ENCODE assay signal across 13 mouse cellular contexts in genomic region chr4:137819487-137819886, GRCm38 (mm10). TPM values are rescaled to one million over a fixed set of nuclear protein-coding genes. Genes with fewer than 3 reads are reported as not detected.
DNase-seq lines count a peak whose midpoint lies in the region; ATAC-seq and TF ChIP-seq lines count a peak whose summit lies in the region.
"Had no signal": no experiment of that assay in that cellular context is flagged by ENCODE, and none has a peak within 500 bp of the region (broad histone marks: within the 10 kb centered on the region; RNA-seq: fewer than 3 reads in every experiment).

No protein-coding gene starts in this region.

- peak; percentile 45; the same call in 1 of the 2 replicates for TF ChIP-seq EP300 in lung, postnatal 0 days (IDR thresholded peaks at IDR 0.05)

- ATAC-seq in hindbrain, embryonic 13.5 days (ENCODE audit: low FRiP score) = peak; percentile 63; the same call in 1 of the 2 replicates
- ATAC-seq in lung, postnatal 0 days = peak; percentile 74

- H3K4me2 ChIP-seq in hindbrain, embryonic 13.5 days = no peak overlapping the region
- H3K4me2 ChIP-seq in lung, postnatal 0 days (replicated peaks; ENCODE audit: low read depth, low read length) = no peak overlapping the region
- H3K4me2 ChIP-seq: heart, embryonic 13.5 days; liver, embryonic 15.5 days had no signal

- H3K9me3 ChIP-seq in hindbrain, embryonic 13.5 days = no peaks in the 10 kb centered on the region
- no peaks in the 10 kb centered on the region; the same call in 1 of the 2 replicates for H3K9me3 ChIP-seq in hindbrain, embryonic 10.5 days
- no peaks in the 10 kb centered on the region for H3K9me3 ChIP-seq in lung, postnatal 0 days (ENCODE audit: low read length)
- H3K9me3 ChIP-seq: heart, embryonic 13.5 days; liver, embryonic 15.5 days had no signal

- no peak overlapping the region for H3K4me3 ChIP-seq in hindbrain, embryonic 13.5 days
- no peak overlapping the region for H3K4me3 ChIP-seq in hindbrain, embryonic 10.5 days
- no peak overlapping the region for H3K4me3 ChIP-seq in lung, postnatal 0 days (ENCODE audit: low read depth, low read length)
- H3K4me3 ChIP-seq: erythroblast, embryonic 14.5 days; heart, embryonic 13.5 days; liver, embryonic 15.5 days had no signal

- 46% methylated on average over 2 of the region's 2 CpGs for WGBS in hindbrain, embryonic 13.5 days
- 94% methylated on average over 2 of the region's 2 CpGs for WGBS in hindbrain, embryonic 10.5 days
- WGBS in lung, postnatal 0 days = 60% methylated on average over 2 of the region's 2 CpGs

- H3K36me3 ChIP-seq in hindbrain, embryonic 13.5 days = no peaks in the 10 kb centered on the region
- H3K36me3 ChIP-seq in hindbrain, embryonic 10.5 days = no peaks in the 10 kb centered on the region
- no peaks in the 10 kb centered on the region for H3K36me3 ChIP-seq in lung, postnatal 0 days (ENCODE audit: insufficient read depth, low read length)
- H3K36me3 ChIP-seq: heart, embryonic 13.5 days; liver, embryonic 15.5 days had no signal

- H3K4me1 ChIP-seq in hindbrain, embryonic 13.5 days (replicated peaks) = no peaks in the 10 kb centered on the region
- 0 out of 2 replicates have a peak, but pooled peaks cover 6% of the 10 kb centered on the region for H3K4me1 ChIP-seq in hindbrain, embryonic 10.5 days (replicated peaks)
- H3K4me1 ChIP-seq in lung, postnatal 0 days (ENCODE audit: insufficient read depth, low read depth, low read length) = no peaks in the 10 kb centered on the region
- H3K4me1 ChIP-seq: heart, embryonic 13.5 days; liver, embryonic 15.5 days had no signal

- no peak for DNase-seq in hindbrain, embryonic 10.5 days (ENCODE audit: low spot score)
- DNase-seq in 416B (ENCODE audit: low read depth) (peak; percentile 12), R1 (ENCODE audit: low read depth, low spot score) (peak; percentile 59)
- peak; percentile 67 for DNase-seq in lung, postnatal 0 days (ENCODE audit: low spot score)
- no peak for DNase-seq in frontal cortex, postnatal 36 days (ENCODE audit: low spot score in 2 of 2)
- DNase-seq in heart, adult 11 months = no peak
- DNase-seq: cerebellum, adult 9-10 months; embryo, embryonic 11 days; kidney, adult 8-10 months had no signal

- no peaks in the 10 kb centered on the region for H3K27me3 ChIP-seq in hindbrain, embryonic 13.5 days
- no peaks in the 10 kb centered on the region for H3K27me3 ChIP-seq in hindbrain, embryonic 10.5 days (ENCODE audit: insufficient read depth, poor library complexity, severe bottlenecking)
- H3K27me3 ChIP-seq in lung, postnatal 0 days (replicated peaks; ENCODE audit: insufficient read depth, low read length) = no peaks in the 10 kb centered on the region
- H3K27me3 ChIP-seq: heart, embryonic 13.5 days; liver, embryonic 15.5 days had no signal

- peak overlapping the region; percentile 52; the same call in 1 of the 2 replicates for H3K27ac ChIP-seq in hindbrain, embryonic 13.5 days
- H3K27ac ChIP-seq in hindbrain, embryonic 10.5 days = no peak overlapping the region
- H3K27ac ChIP-seq in lung, postnatal 0 days (ENCODE audit: low read length) = no peak overlapping the region
- H3K27ac ChIP-seq: heart, embryonic 13.5 days; liver, embryonic 15.5 days had no signal

- TF ChIP-seq CTCF in lung, postnatal 0 days (IDR thresholded peaks at IDR 0.05) = no peak

- H3K9ac ChIP-seq in hindbrain, embryonic 13.5 days = no peak overlapping the region
- no peak overlapping the region for H3K9ac ChIP-seq in lung, postnatal 0 days (replicated peaks; ENCODE audit: low read depth)
- H3K9ac ChIP-seq: heart, embryonic 13.5 days; liver, embryonic 15.5 days had no signal

RNA-seq across cellular contexts. Expression of gene Alpl, which starts 23.3 kb away (rescaled TPM):
- 6.9 and 10.2 TPM in 2 replicates for polyA plus RNA-seq in hindbrain, embryonic 13.5 days (2015; fragmentation: Nextera tagmentation; extraction: Ambion mirVana)
- 23.4 and 26.1 TPM in 2 replicates for polyA plus RNA-seq in hindbrain, embryonic 10.5 days (2016; fragmentation: Nextera tagmentation; extraction: Ambion mirVana)
- polyA plus RNA-seq in lung, postnatal 0 days (2015; fragmentation: Nextera tagmentation; extraction: Ambion mirVana) = 2.2 and 3.0 TPM in 2 replicates

RNA-seq across cellular contexts. Expression of gene Ece1, which starts 42.5 kb away (rescaled TPM):
- polyA plus RNA-seq in hindbrain, embryonic 13.5 days (2015; fragmentation: Nextera tagmentation; extraction: Ambion mirVana) = 20.2 and 22.8 TPM in 2 replicates
- 33.7 and 37.6 TPM in 2 replicates for polyA plus RNA-seq in hindbrain, embryonic 10.5 days (2016; fragmentation: Nextera tagmentation; extraction: Ambion mirVana)
- polyA plus RNA-seq in lung, postnatal 0 days (2015; fragmentation: Nextera tagmentation; extraction: Ambion mirVana) = 65.7 and 80.9 TPM in 2 replicates

Comparison
In these comparisons a context has a peak if more than half of its experiments do, and no peak if none do; other contexts are left out.
1. DNase-seq: peak in 416B (single experiment), R1 (single experiment) and lung, postnatal 0 days (single experiment); none in hindbrain, embryonic 10.5 days (single experiment), frontal cortex, postnatal 36 days (0 of 2) and heart, adult 11 months (single experiment).